Mouse (Mus musculus) C2C12 (cell line): ENCODE results near the gene Prrxl1.

Experiments used
- CEBPB ChIP-seq: IDR thresholded peaks from one replicate; pipeline ENCODE4 v1.6.1; 2011; ENCODE audit warnings: low read depth, mild to moderate bottlenecking, control low read depth, moderate library complexity
- CTCF ChIP-seq: IDR thresholded peaks from one replicate; pipeline ENCODE4 v1.5.1; 2011; ENCODE audit not compliant: control insufficient read depth, insufficient read depth, insufficient read length
- FOSL1 ChIP-seq: IDR thresholded peaks from one replicate; pipeline ENCODE4 v1.8.0; 2011; ENCODE audit warnings: mild to moderate bottlenecking, low read length; ENCODE audit not compliant: poor library complexity, insufficient read depth, severe bottlenecking
- MAX ChIP-seq: IDR thresholded peaks from one replicate; pipeline ENCODE4 v1.6.1; 2011; ENCODE audit warnings: mild to moderate bottlenecking, control low read depth
- MYOG ChIP-seq: IDR thresholded peaks from one replicate; pipeline ENCODE4 v1.6.1; 2011; ENCODE audit not compliant: control insufficient read depth, insufficient read length; ENCODE audit errors: extremely low read depth
- USF1 ChIP-seq: IDR thresholded peaks from one replicate; pipeline ENCODE4 v1.6.1; 2011; ENCODE audit warnings: low read depth, mild to moderate bottlenecking, control low read depth, moderate library complexity

DNA sequence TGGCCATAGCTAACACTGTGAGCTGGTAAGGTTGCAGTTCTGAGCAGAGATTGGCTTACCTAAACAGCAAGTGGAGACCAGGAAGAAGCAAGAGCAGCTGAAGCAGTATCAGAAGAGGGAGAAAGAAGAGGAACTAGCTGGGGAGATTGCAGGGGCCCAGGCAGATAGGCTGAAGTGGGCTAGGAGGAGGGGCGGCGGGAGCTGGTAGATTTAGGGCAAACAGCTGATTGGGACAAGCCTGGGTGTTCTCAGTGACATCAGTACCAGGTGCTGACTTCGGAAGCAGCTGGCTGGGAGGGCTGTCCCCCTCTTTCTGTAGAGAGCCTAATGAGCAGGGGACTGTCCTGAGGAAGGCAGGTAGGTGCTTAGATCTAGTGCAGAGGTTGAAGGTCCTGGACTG lies 37.8 kb upstream of the Prrxl1 start:
- TF ChIP-seq CTCF (no peak), CEBPB (no peak), MAX (no peak), FOSL1 (no peak), USF1 (no peak), MYOG (no peak)
